Mouse (Mus musculus) hematopoietic stem cell, adult 5-6 weeks (primary cell): ENCODE measurements at regions not wholly inside any gene's neighbourhood (a gene's known extent, or its start where the extent isn't known, plus 50 kb on each side); places are given as distances from the start of the nearest gene placed in this dataset.
A peak's percentile ranks its signal among the peaks of the same experiment; 100 is the strongest.

Source experiments
- ATAC-seq, 2 experiments: fragments of 125-278 bp in 1 of 2; replicated peaks in 1 of 2; 2 replicates each; pipeline ENCODE4 v1.8.0; 2016 to 2017; ENCODE audit warnings: inconsistent platforms in 2 of 2, mild to moderate bottlenecking in 2 of 2, moderate number of reproducible peaks in 2 of 2, low read depth in 1 of 2, moderate TSS enrichment in 1 of 2; ENCODE audit not compliant: low FRiP score in 2 of 2, poor library complexity in 2 of 2, severe bottlenecking in 2 of 2, insufficient read depth in 1 of 2, low TSS enrichment in 1 of 2

GRCm38 (mm10) chr5:50570701-50571100 is 511.9 kb upstream of the Adgra3 start:
- no peak for ATAC-seq

DNA sequence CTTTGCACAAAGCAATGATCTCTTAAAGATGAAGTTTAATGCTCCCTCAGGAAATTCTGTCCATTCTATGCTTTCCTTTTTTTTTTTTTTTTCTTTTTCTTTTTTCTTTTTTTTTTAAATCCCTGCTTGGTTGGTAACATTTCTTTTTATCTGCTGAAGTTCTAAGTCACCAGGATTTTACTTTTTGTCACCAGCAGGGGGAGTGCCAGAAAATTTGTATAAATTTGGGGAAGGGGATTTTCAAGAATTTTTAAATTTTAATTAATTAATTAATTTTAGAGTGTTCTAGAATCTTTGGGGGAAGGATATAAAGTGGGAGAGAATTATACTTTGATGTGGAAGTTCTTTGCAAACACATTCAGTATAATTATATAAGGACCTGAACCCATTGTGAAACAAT is 492.3 kb upstream of the Adgra3 start:
- no peak for ATAC-seq

GRCm38 (mm10) chr5:50512539-50512938 is 453.7 kb upstream of the Adgra3 start:
- no peak for ATAC-seq

GRCm38 (mm10) chr5:50509696-50510421 is 451.1 kb upstream of the Adgra3 start:
- ATAC-seq = no peak

DNA sequence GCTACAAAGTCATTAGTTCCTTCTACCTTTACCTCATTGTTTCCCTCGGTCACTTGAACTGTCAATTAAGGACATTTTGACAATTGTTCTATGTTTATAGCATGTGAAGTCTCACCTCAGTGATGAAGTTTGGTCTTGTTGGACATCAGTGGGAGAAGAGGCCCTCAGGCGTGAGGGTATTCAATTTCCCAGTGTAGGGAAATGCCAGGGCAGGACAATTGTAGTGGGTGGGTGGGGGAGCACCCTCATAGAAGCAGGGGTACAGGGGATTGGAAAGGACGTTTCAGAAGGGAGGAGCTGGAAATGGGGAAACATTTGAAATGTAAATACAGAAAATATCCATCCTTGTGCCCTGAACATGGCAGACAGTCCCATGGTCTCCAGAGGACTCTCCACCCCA is 431.4 kb upstream of the Adgra3 start:
- ATAC-seq = no peak

DNA sequence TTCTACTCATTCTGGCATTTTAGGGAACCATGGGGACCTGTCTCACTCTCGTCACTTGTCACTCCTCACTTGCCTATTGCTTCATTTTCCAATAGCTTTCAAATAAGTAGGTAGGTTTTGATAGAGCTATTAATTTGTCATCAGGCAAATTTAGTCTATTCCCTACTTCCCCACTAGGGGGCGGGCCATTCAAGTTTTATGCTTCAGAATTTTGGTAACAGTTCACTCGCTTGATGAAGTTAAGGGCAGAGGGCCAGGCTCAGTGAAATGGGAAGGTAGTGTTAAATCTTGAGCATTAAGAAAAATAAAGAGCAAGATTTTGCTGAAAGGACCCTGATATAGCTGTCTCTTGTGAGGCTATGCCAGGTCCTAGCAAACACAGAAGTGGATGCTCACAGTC is 418.2 kb upstream of the Adgra3 start:
- peak in 1 of 2 experiments; percentile 42; a peak in 1 of 4 replicates for ATAC-seq

GRCm38 (mm10) chr5:50461491-50461890 is 402.7 kb upstream of the Adgra3 start:
- ATAC-seq = no peak

DNA sequence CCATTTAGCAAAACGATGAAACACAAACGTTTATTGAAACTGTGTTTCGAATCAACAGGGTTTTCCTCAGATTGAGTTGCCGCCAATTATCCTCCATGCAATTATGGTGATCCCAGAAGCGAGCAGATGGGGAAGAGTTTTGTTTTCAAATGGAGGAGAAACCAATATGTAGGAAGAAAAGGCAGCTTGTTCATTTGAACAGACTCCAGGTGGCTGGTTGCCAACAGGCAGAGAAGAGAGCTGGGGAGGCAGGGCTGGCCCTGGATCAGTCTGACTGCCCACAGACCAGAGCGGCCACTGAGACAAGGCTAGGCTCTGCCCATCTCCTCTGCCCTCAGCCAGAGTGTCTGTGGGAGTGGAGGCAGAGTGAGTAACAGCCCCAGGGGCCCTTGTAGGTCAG is 398.8 kb upstream of the Adgra3 start:
- ATAC-seq = no peak

DNA sequence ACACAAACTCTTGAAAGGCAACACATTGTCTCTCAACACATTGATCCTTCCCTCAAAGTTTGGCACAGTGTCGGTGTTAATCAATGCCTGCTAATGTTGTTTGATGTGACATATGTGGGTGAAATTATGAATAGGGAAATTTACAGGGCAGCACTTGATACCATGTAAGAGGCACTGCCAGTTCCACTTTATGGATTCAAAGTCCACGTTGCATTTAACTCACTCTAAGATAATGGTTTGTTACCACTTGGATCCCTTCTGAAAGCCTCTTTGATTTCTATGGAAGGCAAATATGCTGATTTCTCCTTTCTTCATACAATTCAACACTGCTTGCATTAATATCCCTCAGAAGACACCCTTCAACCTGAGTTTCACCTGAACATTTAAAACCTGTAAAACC is 395.6 kb upstream of the Adgra3 start:
- no peak for ATAC-seq

GRCm38 (mm10) chr5:50406923-50407322 is 348.1 kb upstream of the Adgra3 start:
- no peak for ATAC-seq

GRCm38 (mm10) chr5:50406520-50406919 is 347.7 kb upstream of the Adgra3 start:
- ATAC-seq = no peak
